Mouse (Mus musculus): ENCODE results near the gene Prkca.

GRCm38 (mm10) chr11:108300443-108300842 lies 43.3 kb downstream of the Prkca start:
- TF ChIP-seq CTCF (IDR thresholded peaks at IDR 0.05; ENCODE audit: low read depth) (no peak), EP300 (IDR thresholded peaks at IDR 0.05; ENCODE audit: low read depth) (no peak)
